Mouse (Mus musculus): ENCODE measurements around the gene Gm3047.
"Not testable (repeated sequence)": the region's sequence is repeated elsewhere in the genome, so short reads cannot be mapped to it uniquely, and the experiment has no call there.

The Gm3047 gene

DNA sequence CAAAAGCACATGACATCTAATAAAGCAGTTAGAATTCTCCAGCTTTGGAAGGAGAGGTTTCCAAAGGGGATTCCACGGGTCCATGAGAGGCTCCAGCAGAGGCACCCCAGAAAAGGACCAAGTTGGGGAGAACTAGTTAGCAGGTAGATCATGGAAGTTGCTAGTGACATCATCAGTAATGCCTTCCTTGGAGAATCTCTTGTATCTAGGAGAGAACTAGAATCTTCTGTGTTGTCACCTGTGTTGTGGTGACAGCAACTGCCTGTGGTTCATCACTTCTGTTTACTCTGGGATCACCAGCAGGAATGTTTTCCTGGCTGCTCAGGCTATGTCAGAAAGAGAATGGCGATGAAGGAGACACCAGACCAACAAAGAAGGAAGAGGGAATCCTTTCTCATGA, at the start of gene Gm3047:
Gene Gm3047, plus strand, starts transcription at position 301 of the 400 bp plus-strand sequence.
- not testable (repeated sequence) for DNase-seq

Measured in kidney, adult 11 months (tissue).